Mouse (Mus musculus) heart, embryonic 11.5 days (tissue): ENCODE results near the gene Vps52. TPM values are rescaled to one million over a fixed set of nuclear protein-coding genes. Genes with fewer than 3 reads are reported as not detected.

Experiments
- ATAC-seq: fragments of 200-750 bp; cut with Nextera tagmentation; replicated peaks from 2 replicates; pipeline ENCODE4 v1.8.0; 2017; ENCODE audit warnings: moderate library complexity; ENCODE audit not compliant: insufficient number of reproducible peaks, low FRiP score, low TSS enrichment
- H3K27ac ChIP-seq: fragments of 300-500 bp; sonication (generic); 2 replicates; pipeline ENCODE4 v1.5.1; 2014; ENCODE audit warnings: mild to moderate bottlenecking, low read depth, low read length
- H3K27me3 ChIP-seq: fragments of 300-500 bp; sonication (generic); 2 replicates; pipeline ENCODE4 v1.6.1; 2014; ENCODE audit warnings: mild to moderate bottlenecking, low read length, mixed read lengths; ENCODE audit not compliant: control insufficient read depth, insufficient read depth
- H3K36me3 ChIP-seq: fragments of 300-500 bp; sonication (generic); 2 replicates; pipeline ENCODE4 v1.6.1; 2014; ENCODE audit warnings: mild to moderate bottlenecking, low read length, moderate library complexity, mixed read lengths; ENCODE audit not compliant: control insufficient read depth, insufficient read depth
- H3K4me1 ChIP-seq: fragments of 300-500 bp; sonication (generic); 2 replicates; pipeline ENCODE4 v1.6.1; 2014; ENCODE audit warnings: low read length; ENCODE audit not compliant: control insufficient read depth, insufficient read depth
- H3K4me2 ChIP-seq: fragments of 300-500 bp; sonication (generic); 2 replicates; pipeline ENCODE4 v1.6.1; 2014; ENCODE audit warnings: mild to moderate bottlenecking, moderate library complexity
- H3K4me3 ChIP-seq: fragments of 300-500 bp; sonication (generic); 2 replicates; pipeline ENCODE4 v1.5.1; 2014; ENCODE audit warnings: low read depth, low read length
- H3K9ac ChIP-seq: fragments of 300-500 bp; sonication (generic); 2 replicates; pipeline ENCODE4 v1.6.1; 2014; ENCODE audit warnings: mild to moderate bottlenecking, low read depth, low read length, moderate library complexity
- H3K9me3 ChIP-seq: fragments of 300-500 bp; sonication (generic); replicated peaks from 2 replicates; pipeline ENCODE4 v1.6.1; 2016; ENCODE audit warnings: low read length; ENCODE audit not compliant: control insufficient read depth
- WGBS: fragments of 180-500 bp; shearing (Covaris S2); extraction: QIAGEN DNeasy Blood & Tissue Kit; methylation state at CpG from one replicate; pipeline ENCODE4 v1.1.7; 2014; ENCODE audit not compliant: insufficient replicate concordance; 5-methylcytosine and 5-hydroxymethylcytosine counted together
- polyA plus RNA-seq: library from polyadenylated mRNA; unstranded; fragments of >200 nt; fragmentation: Nextera tagmentation; extraction: Ambion mirVana; gene quantifications from 2 replicates; pipeline ENCODE4 v1.2.1, GENCODE M21; 2014

Vps52 gene
- polyA plus RNA-seq, 1 experiment from 2014 or later, result 29.5 TPM

DNA sequence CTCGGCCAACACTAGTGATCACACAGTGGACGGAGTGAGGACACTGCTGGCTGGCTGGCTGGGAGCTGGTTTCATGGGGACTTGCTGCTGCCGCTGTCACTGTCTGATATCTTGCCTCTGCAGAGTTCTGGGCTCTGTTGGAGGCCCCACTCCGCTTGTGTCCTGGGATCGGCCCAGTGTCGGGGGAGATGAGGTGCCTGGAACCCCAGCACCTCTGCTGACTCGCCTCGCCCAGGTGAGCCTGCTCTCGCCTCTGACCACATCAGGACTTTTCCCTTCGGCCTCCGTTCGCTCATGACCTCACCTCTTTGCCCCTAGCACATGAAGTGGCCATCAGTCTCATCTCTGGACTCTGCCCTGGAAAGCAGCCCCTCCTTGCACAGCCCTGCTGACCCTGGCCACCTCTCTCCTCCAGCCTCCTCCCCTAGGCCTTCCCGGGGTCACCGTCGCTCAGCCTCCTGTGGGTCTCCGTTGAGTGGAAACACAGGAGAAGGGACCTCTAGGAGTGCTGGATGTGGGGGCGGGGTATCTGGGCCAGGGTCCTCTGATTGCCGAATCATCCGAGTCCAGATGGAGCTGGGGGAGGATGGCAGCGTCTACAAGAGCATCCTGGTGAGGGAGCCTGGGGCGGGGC is 20.1 kb upstream of the Vps52 start:
- H3K9me3 ChIP-seq, result no peaks in the 10 kb centered on the region
- ATAC-seq, result no peak
- no peak overlapping the region for H3K4me3 ChIP-seq
- no peak overlapping the region for H3K27ac ChIP-seq
- 82% methylated on average over 21 of the region's 21 CpGs for WGBS
- H3K4me2 ChIP-seq, result no peak overlapping the region
- no peaks in the 10 kb centered on the region for H3K27me3 ChIP-seq
- H3K9ac ChIP-seq, result no peak overlapping the region
- peaks cover 25% of the 10 kb centered on the region for H3K36me3 ChIP-seq
- H3K4me1 ChIP-seq, result peaks cover 17% of the 10 kb centered on the region

DNA sequence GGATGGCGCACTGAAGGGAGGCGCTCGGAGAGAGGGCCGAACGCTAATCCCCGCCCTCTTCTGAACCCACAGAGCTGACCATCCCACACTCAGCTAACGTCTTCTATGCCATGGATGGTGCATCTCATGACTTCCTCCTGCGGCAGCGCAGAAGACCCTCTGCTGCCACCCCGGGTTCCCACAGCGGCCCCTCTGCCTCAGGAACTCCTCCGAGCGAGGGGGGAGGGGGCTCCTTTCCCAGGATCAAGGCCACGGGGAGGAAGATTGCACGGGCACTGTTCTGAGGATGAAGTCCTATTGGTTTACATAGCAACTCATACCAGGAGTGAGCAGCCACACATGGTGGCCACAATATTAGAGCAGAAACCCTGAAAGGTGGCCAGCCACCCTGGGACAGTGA is 18.6 kb upstream of the Vps52 start:
- Histone ChIP-seq H3K27me3 (no peaks in the 10 kb centered on the region), H3K36me3 (peaks cover 25% of the 10 kb centered on the region), H3K27ac (no peak overlapping the region), H3K9ac (no peak overlapping the region), H3K9me3 (no peaks in the 10 kb centered on the region), H3K4me1 (peaks cover 13% of the 10 kb centered on the region), H3K4me2 (no peak overlapping the region), H3K4me3 (no peak overlapping the region)
- WGBS, result 78% methylated on average over 15 of the region's 15 CpGs
- ATAC-seq, result no peak

DNA sequence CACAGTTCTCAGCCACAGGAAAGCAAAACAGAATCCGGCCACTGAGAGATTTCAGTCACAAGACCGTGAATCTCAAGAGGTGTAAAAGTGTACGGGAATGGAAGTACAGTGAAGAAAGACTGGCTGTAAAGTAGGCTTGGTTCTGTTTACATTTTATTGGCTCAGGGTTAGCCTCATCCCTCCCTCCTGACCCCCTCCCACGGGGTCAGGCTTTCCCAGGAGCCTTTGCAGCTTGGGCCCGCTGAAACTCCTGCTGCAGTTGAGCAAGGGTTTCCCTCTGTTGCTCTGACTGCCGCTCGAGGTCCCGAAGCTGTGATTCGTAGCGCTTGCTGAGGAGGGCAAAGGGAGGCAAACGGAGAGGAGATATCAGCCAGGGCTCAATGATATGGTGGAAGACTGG is 16.8 kb upstream of the Vps52 start:
- Histone ChIP-seq H3K4me2 (peak overlapping the region; percentile 84), H3K27me3 (no peaks in the 10 kb centered on the region), H3K9me3 (no peaks in the 10 kb centered on the region), H3K4me1 (peaks cover 13% of the 10 kb centered on the region), H3K9ac (no peak overlapping the region), H3K4me3 (no peak overlapping the region; the same call in 1 of the 2 replicates), H3K36me3 (peaks cover 15% of the 10 kb centered on the region), H3K27ac (no peak overlapping the region)
- ATAC-seq, result no peak
- whole genome bisulfite sequencing, result 77% methylated on average over 11 of the region's 11 CpGs

DNA sequence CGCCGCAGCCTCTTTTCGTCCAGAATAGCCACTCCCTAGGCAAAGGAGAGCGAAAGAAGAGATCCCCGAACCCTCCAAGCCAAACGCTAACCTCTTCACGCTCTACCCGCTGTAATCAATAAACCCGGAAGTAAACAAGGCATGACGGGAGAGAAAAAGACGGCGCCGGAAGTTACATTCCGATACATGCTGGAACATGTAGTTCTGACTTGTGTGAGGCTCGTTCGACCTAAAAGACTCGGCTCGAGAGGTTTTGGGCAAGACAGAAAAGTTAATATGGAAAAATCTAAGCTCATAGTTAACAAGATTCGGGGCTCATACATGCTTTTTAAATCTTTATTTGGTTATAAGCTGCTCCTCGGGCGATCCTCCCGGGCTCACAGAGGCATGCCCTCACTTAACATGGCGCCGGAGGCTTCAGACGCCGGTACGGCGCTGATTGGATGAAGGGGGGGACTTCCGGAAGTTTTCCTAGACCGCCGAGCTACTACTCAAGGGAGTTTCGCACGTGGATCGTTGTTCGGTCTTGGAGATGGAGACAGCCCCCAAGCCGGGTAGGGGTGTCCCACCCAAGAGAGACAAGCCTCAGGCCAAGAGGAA is 15.3 kb upstream of the Vps52 start, which contains the start of the genes Pfdn6 and Wdr46:
Pfdn6 (minus strand) TSS at position 138 of the 600 bp plus-strand sequence.
Wdr46 (plus strand) TSS at position 455 of the 600 bp plus-strand sequence.
- H3K27me3 ChIP-seq, result no peaks in the 10 kb centered on the region
- H3K4me1 ChIP-seq, result peaks cover 13% of the 10 kb centered on the region
- H3K36me3 ChIP-seq, result peaks cover 17% of the 10 kb centered on the region
- no peaks in the 10 kb centered on the region for H3K9me3 ChIP-seq
- no peak within 1 kb of the TSS for H3K27ac ChIP-seq
- under 1% methylated on average over 36 of the region's 36 CpGs for WGBS
- H3K4me2 ChIP-seq, result peak within 1 kb of the TSS; percentile 84
- H3K4me3 ChIP-seq, result peak within 1 kb of the TSS; percentile 88
- peak within 1 kb of the TSS; percentile 87 for H3K9ac ChIP-seq
- peak; percentile 77 for ATAC-seq

DNA sequence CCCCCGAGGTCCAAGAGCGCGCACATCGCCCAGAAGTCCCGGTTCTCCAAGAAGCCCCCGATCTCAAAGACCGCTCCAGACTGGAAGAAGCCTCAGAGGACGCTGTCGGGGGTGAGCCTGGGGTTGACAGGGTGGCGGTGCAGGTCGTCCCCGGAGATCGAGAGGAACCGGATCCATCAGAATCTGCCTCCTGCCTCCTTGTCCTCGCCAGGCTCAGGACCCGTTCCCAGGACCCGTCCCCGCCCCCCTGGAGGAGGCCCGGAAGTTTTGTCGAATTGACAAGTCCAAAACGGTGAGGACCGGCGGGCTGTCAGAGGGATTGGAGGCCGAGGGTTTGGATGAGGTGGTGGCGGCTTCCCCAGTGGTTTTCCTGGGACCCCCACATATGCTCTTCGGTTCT is 14.6 kb upstream of the Vps52 start:
- Histone ChIP-seq H3K9ac (peak overlapping the region; percentile 87), H3K9me3 (no peaks in the 10 kb centered on the region), H3K4me3 (peak overlapping the region; percentile 88), H3K4me1 (peaks cover 13% of the 10 kb centered on the region), H3K27ac (no peak overlapping the region), H3K4me2 (peak overlapping the region; percentile 84), H3K27me3 (no peaks in the 10 kb centered on the region), H3K36me3 (peaks cover 14% of the 10 kb centered on the region)
- no peak for ATAC-seq
- WGBS, result 3% methylated on average over 26 of the region's 26 CpGs

DNA sequence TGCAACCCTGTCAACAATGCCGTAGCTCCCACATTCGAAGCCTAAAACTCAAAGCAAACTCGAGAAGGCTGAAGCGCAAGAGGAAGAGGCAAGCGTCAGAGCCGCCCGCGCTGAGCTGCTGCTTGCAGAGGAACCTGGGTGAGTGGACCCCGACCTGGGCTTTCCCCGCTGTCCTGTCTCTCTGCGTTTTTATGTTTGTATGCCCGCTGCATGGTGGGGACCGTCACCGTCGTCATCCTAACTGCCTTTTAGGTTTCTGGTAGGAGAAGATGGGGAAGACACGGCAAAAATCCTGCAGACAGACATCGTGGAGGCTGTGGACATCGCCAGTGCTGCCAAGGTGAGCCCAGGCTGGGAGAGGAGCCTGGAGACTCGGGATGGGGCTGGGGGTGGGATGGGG is 14.2 kb upstream of the Vps52 start:
- no peak for ATAC-seq
- H3K27me3 ChIP-seq, result no peaks in the 10 kb centered on the region
- 48% methylated on average over 19 of the region's 19 CpGs for WGBS
- H3K4me3 ChIP-seq, result peak overlapping the region; percentile 88
- H3K36me3 ChIP-seq, result peaks cover 16% of the 10 kb centered on the region
- H3K4me1 ChIP-seq, result peaks cover 13% of the 10 kb centered on the region
- H3K9ac ChIP-seq, result peak overlapping the region; percentile 87
- H3K9me3 ChIP-seq, result no peaks in the 10 kb centered on the region
- no peak overlapping the region for H3K27ac ChIP-seq
- peak overlapping the region; percentile 84 for H3K4me2 ChIP-seq

DNA sequence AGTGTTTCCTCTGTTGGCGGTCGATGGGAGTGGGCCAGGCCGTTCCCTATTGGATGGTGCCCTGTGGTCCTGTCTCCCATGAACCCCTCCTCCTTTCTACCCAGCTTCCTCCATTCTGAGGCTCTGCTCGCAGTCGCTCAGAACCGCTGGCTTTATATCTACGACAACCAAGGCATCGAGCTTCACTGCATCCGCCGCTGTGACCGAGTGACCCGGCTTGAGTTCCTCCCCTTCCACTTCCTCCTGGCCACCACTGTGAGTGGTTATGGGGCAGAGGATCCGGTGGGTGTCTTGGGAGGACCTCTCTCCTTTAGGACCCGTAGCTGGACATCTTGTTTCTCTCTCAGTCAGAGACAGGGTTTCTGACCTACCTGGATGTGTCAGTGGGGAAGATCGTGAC is 12.2 kb upstream of the Vps52 start:
- no peak overlapping the region for H3K27ac ChIP-seq
- no peak overlapping the region for H3K4me2 ChIP-seq
- WGBS, result 93% methylated on average over 15 of the region's 15 CpGs
- ATAC-seq, result no peak
- H3K4me1 ChIP-seq, result peaks cover 13% of the 10 kb centered on the region
- H3K9ac ChIP-seq, result no peak overlapping the region
- H3K36me3 ChIP-seq, result peaks cover 11% of the 10 kb centered on the region
- H3K4me3 ChIP-seq, result no peak overlapping the region
- H3K27me3 ChIP-seq, result no peaks in the 10 kb centered on the region
- no peaks in the 10 kb centered on the region for H3K9me3 ChIP-seq

DNA sequence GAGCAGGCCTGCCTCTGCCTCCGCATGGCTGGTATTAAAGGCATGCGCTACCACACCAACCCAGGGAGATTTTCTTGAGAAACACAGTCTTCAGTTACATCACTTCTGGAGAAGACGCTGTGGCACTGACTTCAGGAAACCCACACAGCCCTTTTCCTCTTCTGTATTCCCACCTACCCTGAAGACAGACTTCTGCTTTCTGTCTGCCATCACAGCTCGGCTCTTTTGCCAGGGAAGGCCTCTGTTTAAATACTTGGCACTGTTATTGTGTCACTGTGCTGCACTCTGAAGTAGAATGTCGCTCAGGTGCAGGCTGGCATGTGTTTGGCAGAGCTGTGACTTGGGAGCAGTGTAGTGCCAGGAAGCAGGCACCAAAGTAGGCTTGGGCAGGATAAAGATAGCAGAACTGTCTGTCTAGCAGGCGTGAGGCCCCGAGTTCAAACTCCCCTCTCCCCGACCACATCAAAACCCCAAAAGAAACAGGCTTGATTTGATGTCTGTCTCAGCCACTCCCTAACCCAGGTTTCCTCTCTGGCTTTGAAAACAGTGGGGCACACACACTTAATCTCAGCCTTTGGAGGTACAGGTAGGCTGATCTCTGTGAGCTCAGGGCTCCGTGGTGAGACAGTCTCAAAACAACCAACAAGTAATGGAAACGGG is 8.1 kb upstream of the Vps52 start:
- H3K4me1 ChIP-seq, result peaks cover 18% of the 10 kb centered on the region
- ATAC-seq, result no peak
- peaks cover 17% of the 10 kb centered on the region for H3K36me3 ChIP-seq
- WGBS, result 88% methylated on average over 10 of the region's 10 CpGs
- no peak overlapping the region for H3K27ac ChIP-seq
- no peak overlapping the region for H3K4me2 ChIP-seq
- H3K27me3 ChIP-seq, result no peaks in the 10 kb centered on the region
- no peak overlapping the region for H3K4me3 ChIP-seq
- H3K9ac ChIP-seq, result no peak overlapping the region
- no peaks in the 10 kb centered on the region for H3K9me3 ChIP-seq
